Mouse (Mus musculus) heart, embryonic 11.5 days (tissue): ENCODE data around the gene Cd300ld2. TPM values are rescaled to one million over a fixed set of nuclear protein-coding genes. Genes with fewer than 3 reads are reported as not detected.

Source experiments
- ATAC-seq: fragments of 200-750 bp; cut with Nextera tagmentation; replicated peaks from 2 replicates; pipeline ENCODE4 v1.8.0; 2017; ENCODE audit warnings: moderate library complexity; ENCODE audit not compliant: insufficient number of reproducible peaks, low FRiP score, low TSS enrichment
- H3K27ac ChIP-seq: fragments of 300-500 bp; sonication (generic); 2 replicates; pipeline ENCODE4 v1.5.1; 2014; ENCODE audit warnings: mild to moderate bottlenecking, low read depth, low read length
- H3K27me3 ChIP-seq: fragments of 300-500 bp; sonication (generic); 2 replicates; pipeline ENCODE4 v1.6.1; 2014; ENCODE audit warnings: mild to moderate bottlenecking, low read length, mixed read lengths; ENCODE audit not compliant: control insufficient read depth, insufficient read depth
- H3K36me3 ChIP-seq: fragments of 300-500 bp; sonication (generic); 2 replicates; pipeline ENCODE4 v1.6.1; 2014; ENCODE audit warnings: mild to moderate bottlenecking, low read length, moderate library complexity, mixed read lengths; ENCODE audit not compliant: control insufficient read depth, insufficient read depth
- H3K4me1 ChIP-seq: fragments of 300-500 bp; sonication (generic); 2 replicates; pipeline ENCODE4 v1.6.1; 2014; ENCODE audit warnings: low read length; ENCODE audit not compliant: control insufficient read depth, insufficient read depth
- H3K4me2 ChIP-seq: fragments of 300-500 bp; sonication (generic); 2 replicates; pipeline ENCODE4 v1.6.1; 2014; ENCODE audit warnings: mild to moderate bottlenecking, moderate library complexity
- H3K4me3 ChIP-seq: fragments of 300-500 bp; sonication (generic); 2 replicates; pipeline ENCODE4 v1.5.1; 2014; ENCODE audit warnings: low read depth, low read length
- H3K9ac ChIP-seq: fragments of 300-500 bp; sonication (generic); 2 replicates; pipeline ENCODE4 v1.6.1; 2014; ENCODE audit warnings: mild to moderate bottlenecking, low read depth, low read length, moderate library complexity
- H3K9me3 ChIP-seq: fragments of 300-500 bp; sonication (generic); replicated peaks from 2 replicates; pipeline ENCODE4 v1.6.1; 2016; ENCODE audit warnings: low read length; ENCODE audit not compliant: control insufficient read depth
- WGBS: fragments of 180-500 bp; shearing (Covaris S2); extraction: QIAGEN DNeasy Blood & Tissue Kit; methylation state at CpG from one replicate; pipeline ENCODE4 v1.1.7; 2014; ENCODE audit not compliant: insufficient replicate concordance; 5-methylcytosine and 5-hydroxymethylcytosine counted together
- polyA plus RNA-seq: library from polyadenylated mRNA; unstranded; fragments of >200 nt; fragmentation: Nextera tagmentation; extraction: Ambion mirVana; gene quantifications from 2 replicates; pipeline ENCODE4 v1.2.1, GENCODE M21; 2014

The Cd300ld2 gene
- polyA plus RNA-seq, 1 experiment from 2014 or later, result not detected

GRCm38 (mm10) chr11:114965182-114965828 lies 50.7 kb downstream of the Cd300ld2 start:
- 54% methylated on average over 3 of the region's 3 CpGs for WGBS
- Histone ChIP-seq H3K9me3 (no peaks in the 10 kb centered on the region), H3K4me3 (no peak overlapping the region), H3K4me1 (no peaks in the 10 kb centered on the region; the same call in 1 of the 2 replicates), H3K4me2 (no peak overlapping the region), H3K9ac (no peak overlapping the region), H3K27ac (no peak overlapping the region), H3K36me3 (no peaks in the 10 kb centered on the region), H3K27me3 (no peaks in the 10 kb centered on the region)
- ATAC-seq, result no peak

GRCm38 (mm10) chr11:114960369-114960768 lies 55.6 kb downstream of the Cd300ld2 start:
- Histone ChIP-seq H3K27ac (no peak overlapping the region), H3K9me3 (no peaks in the 10 kb centered on the region), H3K4me3 (no peak overlapping the region), H3K27me3 (no peaks in the 10 kb centered on the region), H3K4me1 (no peaks in the 10 kb centered on the region; the same call in 1 of the 2 replicates), H3K36me3 (no peaks in the 10 kb centered on the region), H3K9ac (no peak overlapping the region), H3K4me2 (no peak overlapping the region)
- 71% methylated on average over 1 of the region's 1 CpGs for WGBS
- no peak for ATAC-seq

Other genes with a start within 250 kb of the Cd300ld2 start
- 0.09 TPM in 1 of 2 replicates, not detected in the other for gene Btbd17, start 220.2 kb downstream of the Cd300ld2 start, polyA plus RNA-seq
- 0.27 TPM in 1 of 2 replicates, not detected in the other for gene Gpr142, start 217.3 kb downstream of the Cd300ld2 start, polyA plus RNA-seq
- 21.8 and 23.0 TPM in 2 replicates for gene Gprc5c, start 165.0 kb downstream of the Cd300ld2 start, polyA plus RNA-seq
- 0.84 and 1.4 TPM in 2 replicates for gene Cd300a, start 126.2 kb downstream of the Cd300ld2 start, polyA plus RNA-seq
- 1.7 and 2.4 TPM in 2 replicates for gene Cd300lb, start 81.8 kb downstream of the Cd300ld2 start, polyA plus RNA-seq
- gene Cd300c, start 47.0 kb downstream of the Cd300ld2 start, polyA plus RNA-seq, result not detected in 2 replicates
- gene Cd300ld, start 26.3 kb downstream of the Cd300ld2 start, polyA plus RNA-seq, result not detected in 2 replicates
- gene Cd300c2, start 14.3 kb downstream of the Cd300ld2 start, polyA plus RNA-seq, result 0.93 and 0.96 TPM in 2 replicates
- gene Cd300ld4, start 10.8 kb upstream of the Cd300ld2 start, polyA plus RNA-seq, result not detected in 2 replicates
- not detected in 2 replicates for gene Cd300ld5, start 21.6 kb upstream of the Cd300ld2 start, polyA plus RNA-seq
- gene Cd300ld3, start 32.2 kb upstream of the Cd300ld2 start, polyA plus RNA-seq, result not detected in 2 replicates
- not detected in 2 replicates for gene Cd300e, start 46.0 kb upstream of the Cd300ld2 start, polyA plus RNA-seq
- gene Rab37, start 75.2 kb upstream of the Cd300ld2 start, polyA plus RNA-seq, result 1.3 and 2.9 TPM in 2 replicates
- gene Cd300lf, start 117.8 kb upstream of the Cd300ld2 start, polyA plus RNA-seq, result 0.19 and 0.20 TPM in 2 replicates
- 26.4 and 31.1 TPM in 2 replicates for gene Slc9a3r1, start 147.1 kb upstream of the Cd300ld2 start, polyA plus RNA-seq
- gene Tmem104, start 171.3 kb upstream of the Cd300ld2 start, polyA plus RNA-seq, result 7.5 and 8.2 TPM in 2 replicates
- 13.7 and 15.7 TPM in 2 replicates for gene Nat9, start 171.7 kb upstream of the Cd300ld2 start, polyA plus RNA-seq